Mouse (Mus musculus) embryonic facial prominence, embryonic 12.5 days (tissue): Measurements from ENCODE around the gene Itpripl1. TPM values are rescaled to one million over a fixed set of nuclear protein-coding genes. Genes with fewer than 3 reads are reported as not detected.
A peak's percentile ranks its signal among the peaks of the same experiment; 100 is the strongest.
"Not testable (repeated sequence)": the region's sequence is repeated elsewhere in the genome, so short reads cannot be mapped to it uniquely, and the experiment has no call there.

Source experiments
- ATAC-seq: fragments of 200-750 bp; cut with Nextera tagmentation; 2 replicates; pipeline ENCODE4 v1.8.0; 2017; ENCODE audit not compliant: insufficient number of reproducible peaks, insufficient read depth, low FRiP score, low TSS enrichment
- H3K27ac ChIP-seq: fragments of 300-500 bp; sonication (generic); 2 replicates; pipeline ENCODE4 v1.5.1; 2016; ENCODE audit warnings: mild to moderate bottlenecking
- H3K27me3 ChIP-seq: fragments of 300-500 bp; sonication (generic); 2 replicates; pipeline ENCODE4 v1.6.1; 2016; ENCODE audit warnings: mild to moderate bottlenecking, moderate library complexity
- H3K36me3 ChIP-seq: fragments of 300-500 bp; sonication (generic); 2 replicates; pipeline ENCODE4 v1.6.1; 2016; ENCODE audit warnings: mild to moderate bottlenecking
- H3K4me1 ChIP-seq: fragments of 300-500 bp; sonication (generic); 2 replicates; pipeline ENCODE4 v1.6.1; 2016
- H3K4me2 ChIP-seq: fragments of 300-500 bp; sonication (generic); replicated peaks from 2 replicates; pipeline ENCODE4 v1.6.1; 2016; ENCODE audit warnings: mild to moderate bottlenecking, moderate library complexity
- H3K4me3 ChIP-seq: fragments of 300-500 bp; sonication (generic); 2 replicates; pipeline ENCODE4 v1.5.1; 2016; ENCODE audit warnings: mild to moderate bottlenecking
- H3K9ac ChIP-seq: fragments of 300-500 bp; sonication (generic); 2 replicates; pipeline ENCODE4 v1.6.1; 2016; ENCODE audit warnings: mild to moderate bottlenecking, moderate library complexity
- H3K9me3 ChIP-seq: fragments of 300-500 bp; sonication (generic); 2 replicates; pipeline ENCODE4 v1.6.1; 2016; ENCODE audit warnings: mild to moderate bottlenecking, moderate library complexity
- WGBS: fragments of 180-500 bp; shearing (Covaris S2); methylation state at CpG from one replicate; pipeline ENCODE4 v1.1.7; 2016; 5-methylcytosine and 5-hydroxymethylcytosine counted together
- polyA plus RNA-seq: library from polyadenylated mRNA; unstranded; fragments of >200 nt; fragmentation: Nextera tagmentation; extraction: Ambion mirVana; gene quantifications from 2 replicates; pipeline ENCODE4 v1.2.1, GENCODE M21; 2016

Gene Itpripl1
- polyA plus RNA-seq, 1 experiment from 2014 or later: 22.1 TPM

DNA sequence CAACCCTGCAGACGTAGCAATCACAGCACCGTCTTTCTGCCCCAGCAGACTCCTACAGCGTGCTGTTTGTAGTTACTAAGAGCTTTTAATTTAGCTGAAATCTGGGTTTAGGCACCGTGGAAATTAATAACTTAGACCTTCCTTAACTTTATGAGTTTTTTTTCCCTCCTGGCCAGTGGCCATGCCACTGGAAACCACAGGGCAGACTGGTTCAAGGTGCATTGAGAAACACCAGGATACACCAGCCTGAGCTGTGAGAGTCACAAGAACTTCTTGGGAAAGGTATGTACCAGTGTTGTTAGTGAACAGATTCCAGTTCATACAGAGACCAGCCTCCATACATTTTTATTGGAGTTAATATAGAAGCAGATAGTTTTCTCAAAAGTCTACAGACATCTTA, 4.8 kb downstream of the Itpripl1 start:
- ATAC-seq: no peak
- no peak overlapping the region for H3K4me2 ChIP-seq
- no peak overlapping the region for H3K4me3 ChIP-seq
- H3K36me3 ChIP-seq: peaks cover 24% of the 10 kb centered on the region
- H3K4me1 ChIP-seq: peaks cover 23% of the 10 kb centered on the region
- 0 out of 2 replicates have a peak overlapping the region, but pooled peaks have one; percentile 65 for H3K27ac ChIP-seq
- H3K9me3 ChIP-seq: no peaks in the 10 kb centered on the region
- 88% methylated on average over 4 of the region's 4 CpGs for WGBS
- no peak overlapping the region for H3K9ac ChIP-seq
- no peaks in the 10 kb centered on the region for H3K27me3 ChIP-seq

DNA sequence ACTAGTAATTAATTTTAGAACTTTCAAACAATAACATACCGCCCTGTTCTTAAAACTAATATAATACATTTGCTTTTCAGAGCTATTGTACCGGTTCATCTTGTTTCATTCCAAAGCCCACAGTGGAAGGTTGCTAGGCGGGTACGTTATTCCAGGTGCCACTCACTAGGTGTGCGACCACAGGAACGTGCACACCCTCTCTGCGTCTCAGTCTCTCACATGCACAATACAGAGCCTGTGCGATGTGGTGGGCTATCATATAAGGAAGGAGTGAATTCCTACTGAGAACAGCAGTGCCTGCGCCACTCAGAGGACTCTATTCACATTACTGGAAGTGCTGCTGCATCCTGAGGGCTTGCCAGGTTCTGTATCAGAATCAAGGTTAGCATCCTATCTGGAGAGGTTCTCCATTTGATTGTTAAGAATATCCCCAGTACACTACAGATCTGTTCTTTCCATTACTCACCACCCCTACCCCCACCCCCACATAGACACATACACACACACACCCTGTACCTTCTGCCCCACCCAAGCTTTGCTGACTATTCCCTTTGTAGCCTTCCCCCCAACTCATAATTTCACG, 5.3 kb downstream of the Itpripl1 start:
- H3K4me3 ChIP-seq: no peak overlapping the region
- 82% methylated on average over 10 of the region's 10 CpGs for WGBS
- H3K9ac ChIP-seq: no peak overlapping the region
- no peak overlapping the region for H3K4me2 ChIP-seq
- H3K27me3 ChIP-seq: no peaks in the 10 kb centered on the region
- H3K27ac ChIP-seq: peak overlapping the region; percentile 65; the same call in 1 of the 2 replicates
- no peak for ATAC-seq
- H3K36me3 ChIP-seq: peaks cover 24% of the 10 kb centered on the region
- H3K4me1 ChIP-seq: peaks cover 22% of the 10 kb centered on the region
- H3K9me3 ChIP-seq: no peaks in the 10 kb centered on the region

DNA sequence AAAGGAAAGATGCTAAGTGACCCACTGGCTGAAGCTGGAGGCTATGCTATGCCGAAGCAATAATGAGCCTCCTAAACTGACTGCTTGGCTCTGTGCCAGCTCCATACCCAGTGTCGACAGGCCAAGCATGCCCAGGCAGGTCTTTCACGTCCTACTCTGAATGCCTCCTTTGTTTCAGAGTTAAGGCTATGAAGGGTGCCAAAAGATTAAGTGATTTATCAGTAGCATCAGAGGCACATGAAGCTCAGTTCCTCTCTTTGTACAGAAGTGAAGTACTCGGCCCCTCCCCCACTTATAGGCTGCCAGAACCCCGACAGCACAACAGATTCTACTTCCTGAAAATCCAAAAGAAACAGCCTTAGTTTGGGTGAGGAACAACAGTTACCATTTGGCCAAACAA, 6.3 kb downstream of the Itpripl1 start:
- H3K9me3 ChIP-seq: no peaks in the 10 kb centered on the region
- no peak overlapping the region for H3K4me3 ChIP-seq
- H3K27ac ChIP-seq: peak overlapping the region; percentile 65; the same call in 1 of the 2 replicates
- peaks cover 24% of the 10 kb centered on the region for H3K36me3 ChIP-seq
- no peak overlapping the region for H3K9ac ChIP-seq
- peaks cover 24% of the 10 kb centered on the region for H3K4me1 ChIP-seq
- 14% methylated on average over 5 of the region's 5 CpGs for WGBS
- H3K4me2 ChIP-seq: 0 out of 2 replicates have a peak overlapping the region, but pooled peaks have one; percentile 2
- peak; percentile 18; the same call in 1 of the 2 replicates for ATAC-seq
- H3K27me3 ChIP-seq: no peaks in the 10 kb centered on the region

DNA sequence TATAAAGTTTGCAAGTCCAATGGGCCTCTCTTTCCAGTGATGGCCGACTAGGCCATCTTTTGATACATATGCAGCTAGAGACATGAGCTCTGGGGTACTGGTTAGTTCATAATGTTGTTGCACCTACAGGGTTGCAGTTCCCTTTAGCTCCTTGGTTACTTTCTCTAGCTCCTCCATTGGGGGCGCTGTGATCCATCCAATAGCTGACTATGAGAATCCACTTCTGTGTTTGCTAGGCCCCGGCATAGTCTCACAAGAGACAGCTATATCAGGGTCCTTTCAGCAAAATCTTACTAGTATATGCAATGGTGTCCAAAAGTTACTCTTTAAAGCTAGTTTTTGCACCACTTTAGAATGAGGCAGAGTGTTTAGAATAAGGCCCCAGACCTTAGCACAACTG, 8.0 kb downstream of the Itpripl1 start:
- H3K9ac ChIP-seq, H3K9me3 ChIP-seq, H3K36me3 ChIP-seq, H3K4me2 ChIP-seq, ATAC-seq, H3K27me3 ChIP-seq, H3K4me3 ChIP-seq, H3K27ac ChIP-seq: not testable (repeated sequence)
- peaks cover 32% of the 10 kb centered on the region for H3K4me1 ChIP-seq
- WGBS: 52% methylated on average over 3 of the region's 3 CpGs

DNA sequence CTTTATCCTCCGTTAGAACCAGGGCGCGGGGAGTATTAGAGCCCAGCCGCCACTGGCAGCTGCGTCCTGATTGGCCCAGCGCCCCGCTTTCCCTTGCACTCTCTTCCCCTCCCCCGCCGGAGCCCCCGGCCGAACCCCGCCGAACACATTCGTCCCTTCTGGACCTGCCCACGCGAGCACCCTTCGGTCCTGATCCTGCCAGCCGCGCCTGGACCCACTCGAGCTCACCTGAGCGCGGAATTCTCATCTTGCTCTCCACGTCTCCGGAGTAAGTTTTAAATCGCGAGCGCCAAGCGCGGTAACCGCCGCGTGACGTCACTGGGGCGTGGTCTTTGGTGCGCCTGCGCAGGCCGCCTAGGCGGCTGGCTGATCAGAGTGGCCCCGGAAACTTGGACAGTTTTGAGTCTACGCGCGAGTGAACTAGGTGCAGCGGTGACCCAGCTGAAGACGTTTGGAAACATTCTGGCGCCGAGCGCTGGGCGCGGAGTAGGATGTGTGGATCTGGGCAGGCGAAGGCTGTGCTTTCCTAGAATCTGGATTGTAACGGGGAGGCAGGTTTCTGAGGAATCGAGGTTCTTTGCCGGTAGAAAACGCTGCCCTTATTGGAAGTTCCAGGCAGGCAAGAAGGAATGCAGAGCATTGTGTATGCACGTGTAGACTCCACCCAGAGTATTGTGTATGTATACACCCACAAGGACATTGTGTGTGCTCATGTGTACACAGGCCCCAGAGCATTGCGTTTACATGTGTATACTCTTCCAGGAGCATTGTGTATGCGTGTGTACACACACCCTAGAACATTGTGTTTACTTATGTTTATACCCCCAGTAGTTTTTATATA, 9.4 kb downstream of the Itpripl1 start, which contains the start of gene Ncaph:
TSS of gene Ncaph (minus strand) at position 334 of the 841 bp plus-strand sequence.
- Histone ChIP-seq H3K4me2 (peak within 1 kb of the TSS; percentile 68), H3K27me3 (no peaks in the 10 kb centered on the region), H3K27ac (peak within 1 kb of the TSS; percentile 90), H3K36me3 (no peaks in the 10 kb centered on the region), H3K9ac (peak within 1 kb of the TSS; percentile 74), H3K4me1 (peaks cover 32% of the 10 kb centered on the region), H3K9me3 (no peaks in the 10 kb centered on the region), H3K4me3 (peak within 1 kb of the TSS; percentile 69)
- 2% methylated on average over 57 of the region's 57 CpGs for WGBS
- peak; percentile 85 for ATAC-seq

DNA sequence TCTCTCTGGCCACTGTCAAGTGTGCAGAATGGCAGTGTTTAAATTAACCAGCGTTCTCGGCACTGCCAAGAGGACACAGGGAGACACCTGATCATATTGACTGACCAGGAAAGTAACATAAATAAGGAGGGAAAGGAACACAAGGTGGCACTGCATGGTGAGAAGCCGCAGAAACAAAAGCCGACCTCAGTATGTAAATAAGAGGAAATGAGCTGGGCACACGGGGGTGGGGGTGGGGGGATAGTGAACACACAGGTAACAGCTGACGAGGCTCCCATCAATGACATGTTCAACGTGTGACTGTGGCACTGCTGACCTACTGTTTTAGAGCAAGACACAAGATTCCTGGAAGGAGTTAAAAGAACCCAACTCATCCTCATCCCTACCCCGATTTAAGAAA, 11.9 kb downstream of the Itpripl1 start:
- no peak overlapping the region for H3K9ac ChIP-seq
- no peak for ATAC-seq
- peaks cover 13% of the 10 kb centered on the region; the same call in 1 of the 2 replicates for H3K36me3 ChIP-seq
- peaks cover 21% of the 10 kb centered on the region for H3K4me1 ChIP-seq
- no peak overlapping the region for H3K27ac ChIP-seq
- WGBS: 79% methylated on average over 8 of the region's 8 CpGs
- no peaks in the 10 kb centered on the region for H3K9me3 ChIP-seq
- H3K4me3 ChIP-seq: no peak overlapping the region
- H3K27me3 ChIP-seq: no peaks in the 10 kb centered on the region
- no peak overlapping the region; the same call in 1 of the 2 replicates for H3K4me2 ChIP-seq

DNA sequence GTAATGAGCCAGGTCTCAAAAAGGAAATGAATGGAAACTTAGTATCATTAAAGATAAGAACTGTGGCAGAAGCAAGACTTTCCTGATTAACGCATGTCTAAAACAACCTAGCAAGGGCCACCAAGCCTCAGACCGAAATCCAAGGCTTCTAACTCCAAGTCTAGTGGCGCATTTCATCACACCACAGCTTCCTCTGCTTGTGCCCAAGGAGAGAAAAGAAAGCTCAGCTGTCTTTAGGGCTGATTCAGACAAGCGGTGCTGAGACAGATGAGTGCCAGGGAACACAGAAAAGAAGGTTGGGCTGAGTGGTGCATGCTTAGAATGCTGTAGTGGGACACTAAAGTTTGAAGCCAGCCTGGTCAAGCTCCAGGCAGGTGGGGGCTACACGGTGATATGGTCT, 14.3 kb downstream of the Itpripl1 start:
- H3K27me3 ChIP-seq: no peaks in the 10 kb centered on the region
- WGBS: 89% methylated on average over 5 of the region's 5 CpGs
- no peak overlapping the region for H3K9ac ChIP-seq
- no peak overlapping the region for H3K4me2 ChIP-seq
- H3K9me3 ChIP-seq: no peaks in the 10 kb centered on the region
- no peak overlapping the region for H3K4me3 ChIP-seq
- H3K36me3 ChIP-seq: peaks cover 35% of the 10 kb centered on the region
- no peak for ATAC-seq
- H3K4me1 ChIP-seq: peaks cover 21% of the 10 kb centered on the region
- no peak overlapping the region for H3K27ac ChIP-seq

DNA sequence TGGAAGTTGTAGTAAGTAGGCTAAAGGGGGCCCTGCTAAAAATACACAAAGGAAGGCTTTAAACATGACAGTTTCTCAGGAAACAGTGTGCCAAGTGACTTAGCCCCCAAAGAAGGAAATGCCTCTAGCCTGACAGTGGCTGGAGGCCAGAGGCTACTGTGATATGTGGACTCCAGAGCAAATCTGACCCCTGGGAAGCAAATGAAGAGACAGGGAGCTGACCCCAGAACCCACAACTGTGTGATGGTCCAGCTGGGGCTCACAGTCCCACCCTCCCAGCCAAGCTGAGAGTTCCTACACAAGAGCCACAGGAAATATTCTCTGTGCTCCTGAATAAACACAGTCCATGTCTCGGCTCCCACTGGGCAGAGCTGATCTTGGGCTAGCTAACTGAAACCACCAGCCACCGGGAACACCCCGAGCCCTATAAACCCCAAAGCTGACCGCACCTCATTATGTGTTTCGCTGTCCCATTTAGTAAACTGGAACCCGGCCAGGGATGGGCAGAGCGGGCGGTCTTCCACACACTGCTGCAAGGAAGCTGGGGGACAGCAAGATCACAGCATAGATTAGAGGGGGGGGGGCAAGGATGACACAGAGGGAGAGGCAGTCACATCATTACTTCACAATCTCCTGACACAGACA, 21.5 kb downstream of the Itpripl1 start:
- H3K4me3 ChIP-seq: no peak overlapping the region
- no peak overlapping the region for H3K27ac ChIP-seq
- H3K9me3 ChIP-seq: no peaks in the 10 kb centered on the region
- no peaks in the 10 kb centered on the region for H3K27me3 ChIP-seq
- peaks cover 87% of the 10 kb centered on the region for H3K36me3 ChIP-seq
- no peaks in the 10 kb centered on the region for H3K4me1 ChIP-seq
- H3K4me2 ChIP-seq: no peak overlapping the region
- 87% methylated on average over 8 of the region's 8 CpGs for WGBS
- no peak overlapping the region for H3K9ac ChIP-seq
- ATAC-seq: no peak

DNA sequence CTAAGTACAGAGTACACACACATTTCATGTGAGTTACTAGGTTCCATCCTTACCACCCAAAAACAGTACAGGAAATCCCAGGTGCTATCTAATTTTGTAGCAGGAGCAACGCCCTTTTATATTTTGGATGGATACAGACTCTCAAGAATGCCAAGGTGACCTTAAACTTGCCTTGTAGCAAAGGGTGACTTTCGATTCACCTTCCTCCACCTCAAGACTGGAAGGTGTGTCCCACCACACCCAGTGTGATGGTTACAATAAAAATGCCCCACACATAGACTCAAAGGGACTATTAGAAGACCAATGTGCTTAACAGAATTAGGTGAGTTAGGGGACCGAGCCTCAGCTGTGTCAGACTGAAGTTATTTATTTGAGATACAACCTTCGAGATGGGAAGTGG, 34.3 kb downstream of the Itpripl1 start:
- WGBS: 87% methylated on average over 4 of the region's 4 CpGs
- H3K27me3 ChIP-seq: no peaks in the 10 kb centered on the region
- no peak overlapping the region for H3K27ac ChIP-seq
- ATAC-seq: no peak
- H3K4me1 ChIP-seq: no peaks in the 10 kb centered on the region
- peaks cover 79% of the 10 kb centered on the region for H3K36me3 ChIP-seq
- H3K4me3 ChIP-seq: no peak overlapping the region
- no peaks in the 10 kb centered on the region for H3K9me3 ChIP-seq
- no peak overlapping the region for H3K4me2 ChIP-seq
- no peak overlapping the region for H3K9ac ChIP-seq

DNA sequence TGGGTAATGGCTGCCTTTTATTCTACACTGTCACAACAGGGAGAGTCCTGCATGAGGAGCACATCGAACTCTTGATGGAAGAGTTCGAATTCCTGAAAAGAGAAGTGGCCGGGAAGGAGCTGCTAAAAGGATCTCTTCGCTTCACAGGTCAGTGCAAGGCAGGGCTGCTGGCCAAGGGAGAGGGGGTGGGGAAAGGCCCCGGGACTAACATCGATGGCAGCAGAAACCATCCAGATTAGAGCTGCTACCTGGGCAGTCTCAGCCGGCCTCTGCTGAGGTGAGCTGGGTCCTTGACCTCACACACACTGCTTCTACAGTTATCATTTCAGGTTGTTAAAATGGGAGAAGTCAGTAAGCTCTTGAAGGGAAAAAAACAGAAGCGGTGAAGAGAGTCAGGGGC, 51.2 kb downstream of the Itpripl1 start:
- 71% methylated on average over 8 of the region's 8 CpGs for WGBS
- Histone ChIP-seq H3K36me3 (0 out of 2 replicates have a peak, but pooled peaks cover 3% of the 10 kb centered on the region), H3K4me3 (no peak overlapping the region), H3K4me2 (no peak overlapping the region), H3K9me3 (no peaks in the 10 kb centered on the region), H3K27ac (no peak overlapping the region), H3K9ac (no peak overlapping the region), H3K4me1 (no peaks in the 10 kb centered on the region), H3K27me3 (no peaks in the 10 kb centered on the region)
- no peak for ATAC-seq

DNA sequence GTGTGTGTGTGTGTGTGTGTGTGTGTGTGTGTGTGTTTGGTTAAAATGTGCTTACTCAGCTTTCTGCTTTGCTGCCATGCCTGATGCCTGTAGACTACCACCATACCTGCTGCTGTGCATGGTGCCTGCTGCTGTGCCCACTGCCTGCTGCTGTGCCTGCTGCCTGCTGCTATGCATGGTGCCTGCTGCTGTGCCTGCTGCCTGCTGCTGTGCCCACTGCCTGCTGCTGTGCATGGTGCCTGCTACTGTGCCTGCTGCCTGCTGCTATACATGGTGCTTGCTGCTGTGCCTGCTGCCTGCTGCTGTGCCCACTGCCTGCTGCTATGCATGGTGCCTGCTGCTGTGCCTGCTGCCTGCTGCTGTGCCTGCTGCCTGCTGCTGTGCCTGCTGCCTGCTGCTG, 53.1 kb downstream of the Itpripl1 start:
- not testable (repeated sequence) for H3K4me1 ChIP-seq, ATAC-seq, H3K9me3 ChIP-seq, H3K4me3 ChIP-seq, H3K36me3 ChIP-seq, H3K9ac ChIP-seq, H3K4me2 ChIP-seq, H3K27me3 ChIP-seq, H3K27ac ChIP-seq
